ENCODE assay signal across 11 mouse cellular contexts in the genomic region with DNA sequence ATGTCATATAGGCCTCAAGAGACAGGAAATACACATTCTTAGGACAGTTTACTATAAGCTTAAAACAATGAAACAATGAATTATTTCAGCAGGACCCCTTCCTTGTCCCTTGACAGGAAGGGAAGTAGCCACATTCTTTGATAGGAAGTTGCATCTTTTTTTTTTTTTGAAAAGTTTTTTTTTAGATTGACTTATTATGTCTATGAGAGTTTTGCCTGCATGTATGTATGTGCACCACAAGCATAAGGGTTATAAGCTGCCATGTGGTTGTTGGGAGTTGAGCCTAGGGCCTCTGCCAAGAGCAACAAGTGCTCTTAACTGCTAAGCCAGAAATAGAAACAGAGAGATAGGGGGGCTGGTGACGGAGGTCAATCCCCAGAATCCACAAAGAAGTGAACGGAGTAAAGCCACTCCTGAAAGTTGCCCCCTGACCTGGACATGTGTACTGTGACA. TPM values are rescaled to one million over a fixed set of nuclear protein-coding genes. Genes with fewer than 3 reads are reported as not detected.
DNase-seq lines count a peak whose midpoint lies in the region; ATAC-seq and TF ChIP-seq lines count a peak whose summit lies in the region.
"Had no signal": no experiment of that assay in that cellular context is flagged by ENCODE, and none has a peak within 500 bp of the region (broad histone marks: within the 10 kb centered on the region; RNA-seq: fewer than 3 reads in every experiment).

No protein-coding gene starts in this region.

- H3K27me3 ChIP-seq in forebrain, embryonic 14.5 days (replicated peaks; ENCODE audit: control insufficient read depth, insufficient read depth, low read length): no peaks in the 10 kb centered on the region
- no peaks in the 10 kb centered on the region for H3K27me3 ChIP-seq in forebrain, embryonic 15.5 days
- H3K27me3 ChIP-seq in liver, adult 2 months (ENCODE audit: control insufficient read depth, insufficient read depth, low read length): no peaks in the 10 kb centered on the region
- no peaks in the 10 kb centered on the region for H3K27me3 ChIP-seq in liver, embryonic 11.5 days (replicated peaks; ENCODE audit: control insufficient read depth, insufficient read depth, low read length)

- H3K9ac ChIP-seq in forebrain, embryonic 14.5 days (ENCODE audit: low read length): no peak overlapping the region
- no peak overlapping the region for H3K9ac ChIP-seq in forebrain, embryonic 15.5 days (replicated peaks)
- H3K9ac ChIP-seq in liver, adult 2 months (ENCODE audit: low read depth, low read length): no peak overlapping the region
- H3K9ac ChIP-seq in liver, embryonic 11.5 days (ENCODE audit: low read depth, low read length): no peak overlapping the region

- TF ChIP-seq CTCF in liver, adult 2 months (IDR thresholded peaks at IDR 0.05; ENCODE audit: low read depth, low read length): no peak

- WGBS in forebrain, embryonic 14.5 days: 78% methylated on average over 2 of the region's 2 CpGs
- 73% methylated on average over 2 of the region's 2 CpGs for WGBS in forebrain, embryonic 15.5 days
- WGBS in liver, adult 2 months: 78% methylated on average over 2 of the region's 2 CpGs
- WGBS in liver, embryonic 11.5 days: 33% methylated on average over 2 of the region's 2 CpGs

- no peaks in the 10 kb centered on the region for H3K4me1 ChIP-seq in forebrain, embryonic 14.5 days (ENCODE audit: control insufficient read depth, insufficient read depth, low read length)
- peaks cover 4% of the 10 kb centered on the region; the same call in 1 of the 2 replicates for H3K4me1 ChIP-seq in forebrain, embryonic 15.5 days
- H3K4me1 ChIP-seq in liver, adult 2 months (ENCODE audit: control insufficient read depth, insufficient read depth, low read length): peaks cover 8% of the 10 kb centered on the region
- H3K4me1 ChIP-seq in liver, embryonic 11.5 days (replicated peaks; ENCODE audit: control insufficient read depth, insufficient read depth, low read length): peaks cover 10% of the 10 kb centered on the region

- no peak overlapping the region for H3K4me2 ChIP-seq in forebrain, embryonic 14.5 days (ENCODE audit: low read length)
- H3K4me2 ChIP-seq in forebrain, embryonic 15.5 days (replicated peaks): no peak overlapping the region
- H3K4me2 ChIP-seq in liver, embryonic 11.5 days: no peak overlapping the region
- H3K4me2 ChIP-seq: midbrain, embryonic 11.5 days had no signal

- intact Hi-C loops in heart, postnatal 10 days (cut with DNase I): no loop called here

- DNase-seq in forebrain, embryonic 14.5 days (ENCODE audit: low spot score): peak; percentile 8
- DNase-seq in liver, adult 2 months (ENCODE audit: extremely low read depth, low read depth, low spot score): no peak
- DNase-seq in liver, embryonic 11.5 days (ENCODE audit: low spot score): no peak
- DNase-seq in NIH3T3 (ENCODE audit: low read depth): peak; percentile 54
- peak; percentile 69 to 77 for DNase-seq in heart, postnatal 10 days
- no peak for DNase-seq in yolk sac, embryonic 10.5 days (ENCODE audit: low spot score)
- DNase-seq: cerebellum, adult 2 months had no signal

- H3K27ac ChIP-seq in forebrain, embryonic 14.5 days (ENCODE audit: low read depth, low read length): no peak overlapping the region
- no peak overlapping the region; the same call in 1 of the 2 replicates for H3K27ac ChIP-seq in forebrain, embryonic 15.5 days (replicated peaks)
- peak overlapping the region; percentile 17 for H3K27ac ChIP-seq in liver, adult 2 months (replicated peaks; ENCODE audit: insufficient read depth, low read depth, low read length)
- no peak overlapping the region; the same call in 1 of the 2 replicates for H3K27ac ChIP-seq in liver, embryonic 11.5 days (ENCODE audit: low read depth, low read length)

- no peaks in the 10 kb centered on the region for H3K79me2 ChIP-seq in liver, adult 2 months (ENCODE audit: control insufficient read depth, insufficient read depth, low read length)

- peaks cover 75% of the 10 kb centered on the region for H3K36me3 ChIP-seq in forebrain, embryonic 14.5 days (ENCODE audit: control insufficient read depth, insufficient read depth, low read length)
- peaks cover 59% of the 10 kb centered on the region for H3K36me3 ChIP-seq in forebrain, embryonic 15.5 days
- H3K36me3 ChIP-seq in liver, adult 2 months (ENCODE audit: control insufficient read depth, insufficient read depth, low read length): peaks cover 27% of the 10 kb centered on the region
- H3K36me3 ChIP-seq in liver, embryonic 11.5 days (ENCODE audit: control insufficient read depth, insufficient read depth, low read length): peaks cover 39% of the 10 kb centered on the region

- no peak overlapping the region for H3K4me3 ChIP-seq in forebrain, embryonic 14.5 days (ENCODE audit: low read depth, low read length)
- H3K4me3 ChIP-seq in forebrain, embryonic 15.5 days: no peak overlapping the region
- no peak overlapping the region for H3K4me3 ChIP-seq in liver, adult 2 months (ENCODE audit: insufficient read depth, low read depth, low read length)
- H3K4me3 ChIP-seq in liver, embryonic 11.5 days (ENCODE audit: low read depth, low read length): no peak overlapping the region
- H3K4me3 ChIP-seq: erythroblast, embryonic 14.5 days had no signal

- H3K9me3 ChIP-seq in forebrain, embryonic 14.5 days (replicated peaks; ENCODE audit: control insufficient read depth, low read length): no peaks in the 10 kb centered on the region
- no peaks in the 10 kb centered on the region for H3K9me3 ChIP-seq in forebrain, embryonic 15.5 days
- no peaks in the 10 kb centered on the region for H3K9me3 ChIP-seq in liver, embryonic 11.5 days (ENCODE audit: control insufficient read depth, low read length)

- no peak for TF ChIP-seq POLR2A in liver, adult 2 months (IDR thresholded peaks at IDR 0.05; ENCODE audit: extremely low read depth, insufficient read depth, low read length)

- no peak for ATAC-seq in forebrain, embryonic 14.5 days
- no peak for ATAC-seq in forebrain, embryonic 15.5 days (replicated peaks)
- ATAC-seq in liver, embryonic 11.5 days (replicated peaks; ENCODE audit: low FRiP score): no peak
- no peak for ATAC-seq in erythroblast, adult 5-6 weeks (replicated peaks; ENCODE audit: low FRiP score, poor library complexity, severe bottlenecking)

RNA-seq across cellular contexts. Expression of gene Inpp5k, which starts 6.7 kb away (rescaled TPM):
- polyA plus RNA-seq in forebrain, embryonic 14.5 days (2014; fragmentation: Nextera tagmentation; extraction: Ambion mirVana): 53.9 and 55.5 TPM in 2 replicates
- polyA plus RNA-seq in forebrain, embryonic 15.5 days (2015; fragmentation: Nextera tagmentation; extraction: Ambion mirVana): 47.2 and 47.4 TPM in 2 replicates
- total RNA-seq in liver, adult 2 months (2014; rRNA removed): 12.3 and 13.4 TPM in 2 replicates
- 12.2 and 17.2 TPM in 2 replicates for polyA plus RNA-seq in liver, adult 2 months (2012; rRNA removed)
- 21.9 and 22.2 TPM in 2 replicates for polyA plus RNA-seq in liver, embryonic 11.5 days (2014; fragmentation: Nextera tagmentation; extraction: Ambion mirVana)
- total RNA-seq in heart, postnatal 10 days (2021): 10 to 100 TPM; 35.4 to 37.3 TPM
- 67.3 and 73.2 TPM in 2 replicates for total RNA-seq in erythroblast, adult 5-6 weeks (2015; ENCODE audit: low replicate concordance)
- total RNA-seq in erythroblast, adult 5-6 weeks (2017; ENCODE audit: low replicate concordance): 50.7 and 78.4 TPM in 2 replicates

RNA-seq across cellular contexts. Expression of gene Myo1c, which starts 26.2 kb away (rescaled TPM):
- 5.7 and 6.6 TPM in 2 replicates for polyA plus RNA-seq in forebrain, embryonic 14.5 days (2014; fragmentation: Nextera tagmentation; extraction: Ambion mirVana)
- polyA plus RNA-seq in forebrain, embryonic 15.5 days (2015; fragmentation: Nextera tagmentation; extraction: Ambion mirVana): 9.2 and 11.1 TPM in 2 replicates
- total RNA-seq in liver, adult 2 months (2014; rRNA removed): 15.6 and 17.9 TPM in 2 replicates
- polyA plus RNA-seq in liver, adult 2 months (2012; rRNA removed): 17.0 and 21.5 TPM in 2 replicates
- polyA plus RNA-seq in liver, embryonic 11.5 days (2014; fragmentation: Nextera tagmentation; extraction: Ambion mirVana): 37.4 and 41.9 TPM in 2 replicates
- 100 to 1,000 TPM; 151 to 153 TPM for total RNA-seq in heart, postnatal 10 days (2021)
- 4.2 and 8.2 TPM in 2 replicates for total RNA-seq in erythroblast, adult 5-6 weeks (2015; ENCODE audit: low replicate concordance)
- 6.0 and 17.1 TPM in 2 replicates for total RNA-seq in erythroblast, adult 5-6 weeks (2017; ENCODE audit: low replicate concordance)

RNA-seq across cellular contexts. Expression of gene Pitpna, which starts 36.2 kb away (rescaled TPM):
- polyA plus RNA-seq in forebrain, embryonic 14.5 days (2014; fragmentation: Nextera tagmentation; extraction: Ambion mirVana): 94.2 and 101 TPM in 2 replicates
- polyA plus RNA-seq in forebrain, embryonic 15.5 days (2015; fragmentation: Nextera tagmentation; extraction: Ambion mirVana): 92.4 and 97.7 TPM in 2 replicates
- 19.7 and 21.0 TPM in 2 replicates for total RNA-seq in liver, adult 2 months (2014; rRNA removed)
- polyA plus RNA-seq in liver, adult 2 months (2012; rRNA removed): 24.6 and 28.9 TPM in 2 replicates
- 63.2 and 65.1 TPM in 2 replicates for polyA plus RNA-seq in liver, embryonic 11.5 days (2014; fragmentation: Nextera tagmentation; extraction: Ambion mirVana)
- total RNA-seq in heart, postnatal 10 days (2021): 100 to 1,000 TPM; 146 to 150 TPM
- 44.7 and 47.5 TPM in 2 replicates for total RNA-seq in erythroblast, adult 5-6 weeks (2015; ENCODE audit: low replicate concordance)
- total RNA-seq in erythroblast, adult 5-6 weeks (2017; ENCODE audit: low replicate concordance): 16.2 and 22.4 TPM in 2 replicates

RNA-seq across cellular contexts. Expression of gene Crk, which starts 54.9 kb away (rescaled TPM):
- polyA plus RNA-seq in forebrain, embryonic 14.5 days (2014; fragmentation: Nextera tagmentation; extraction: Ambion mirVana): 105 and 109 TPM in 2 replicates
- polyA plus RNA-seq in forebrain, embryonic 15.5 days (2015; fragmentation: Nextera tagmentation; extraction: Ambion mirVana): 125 and 131 TPM in 2 replicates
- 50.5 and 51.1 TPM in 2 replicates for total RNA-seq in liver, adult 2 months (2014; rRNA removed)
- polyA plus RNA-seq in liver, adult 2 months (2012; rRNA removed): 47.7 and 57.5 TPM in 2 replicates
- 70.4 and 71.1 TPM in 2 replicates for polyA plus RNA-seq in liver, embryonic 11.5 days (2014; fragmentation: Nextera tagmentation; extraction: Ambion mirVana)
- 100 to 1,000 TPM; 108 to 112 TPM for total RNA-seq in heart, postnatal 10 days (2021)
- 10.2 and 16.1 TPM in 2 replicates for total RNA-seq in erythroblast, adult 5-6 weeks (2015; ENCODE audit: low replicate concordance)
- 11.8 and 26.3 TPM in 2 replicates for total RNA-seq in erythroblast, adult 5-6 weeks (2017; ENCODE audit: low replicate concordance)

Comparison
In these comparisons a context has a peak if more than half of its experiments do, and no peak if none do; other contexts are left out.
1. DNase-seq: peak in forebrain, embryonic 14.5 days (single experiment), NIH3T3 (single experiment) and heart, postnatal 10 days (2 of 2); none in liver, adult 2 months (single experiment), liver, embryonic 11.5 days (single experiment) and yolk sac, embryonic 10.5 days (single experiment).